In genomic region chr6:88836178-88836819, GRCm38 (mm10) we compare ENCODE assay signal across 16 mouse cellular contexts. TPM values are rescaled to one million over a fixed set of nuclear protein-coding genes. Genes with fewer than 3 reads are reported as not detected.
DNase-seq lines count a peak whose midpoint lies in the region; ATAC-seq and TF ChIP-seq lines count a peak whose summit lies in the region.
"Had no signal": no experiment of that assay in that cellular context is flagged by ENCODE, and none has a peak within 500 bp of the region (broad histone marks: within the 10 kb centered on the region; RNA-seq: fewer than 3 reads in every experiment).

No protein-coding gene starts in this region.

- peak; percentile 66 to 69 for DNase-seq in cerebellum, postnatal 10 days
- DNase-seq in liver, embryonic 13.5 days, result no peak
- no peak for DNase-seq in liver, embryonic 11.5 days (ENCODE audit: low spot score)
- DNase-seq in natural killer cell, adult 2 months (ENCODE audit: low spot score in 2 of 2), result no peak
- DNase-seq in midbrain, embryonic 11.5 days (ENCODE audit: low spot score, missing footprints), result no peak
- DNase-seq: cerebellum, adult 11 months; forebrain, postnatal 0 days; kidney, adult 9 months; right cerebral cortex, postnatal 25 days had no signal

- H3K27ac ChIP-seq in liver, embryonic 13.5 days, result peak overlapping the region; percentile 94
- H3K27ac ChIP-seq in liver, embryonic 11.5 days (ENCODE audit: low read depth, low read length), result no peak overlapping the region
- H3K27ac ChIP-seq in bone marrow, adult 2 months (ENCODE audit: control insufficient read depth, insufficient read depth, low read depth, low read length, poor library complexity), result peak overlapping the region; percentile 84
- H3K27ac ChIP-seq in lung, embryonic 16.5 days (ENCODE audit: low read length), result peak overlapping the region; percentile 82
- H3K27ac ChIP-seq in midbrain, embryonic 11.5 days (ENCODE audit: low read depth, low read length), result no peak overlapping the region
- H3K27ac ChIP-seq: embryonic facial prominence, embryonic 10.5 days; limb, embryonic 13.5 days; stomach, postnatal 0 days had no signal

- H3K4me2 ChIP-seq in liver, embryonic 13.5 days, result peak overlapping the region; percentile 56; the same call in 1 of the 2 replicates
- no peak overlapping the region for H3K4me2 ChIP-seq in liver, embryonic 11.5 days
- H3K4me2 ChIP-seq in lung, embryonic 16.5 days (ENCODE audit: low read depth, low read length), result no peak overlapping the region
- H3K4me2 ChIP-seq in midbrain, embryonic 11.5 days, result no peak overlapping the region
- H3K4me2 ChIP-seq: limb, embryonic 13.5 days had no signal

- H3K4me3 ChIP-seq in liver, embryonic 13.5 days (replicated peaks), result no peak overlapping the region
- no peak overlapping the region for H3K4me3 ChIP-seq in liver, embryonic 11.5 days (ENCODE audit: low read depth, low read length)
- H3K4me3 ChIP-seq in bone marrow, adult 2 months (replicated peaks; ENCODE audit: control insufficient read depth, low read depth, low read length), result no peak overlapping the region
- no peak overlapping the region for H3K4me3 ChIP-seq in lung, embryonic 16.5 days (ENCODE audit: low read length)
- no peak overlapping the region for H3K4me3 ChIP-seq in midbrain, embryonic 11.5 days (ENCODE audit: low read depth, low read length)
- H3K4me3 ChIP-seq: embryonic facial prominence, embryonic 10.5 days; limb, embryonic 13.5 days had no signal

- TF ChIP-seq POLR2A in bone marrow, adult 2 months (IDR thresholded peaks at IDR 0.05; ENCODE audit: borderline replicate concordance, control insufficient read depth, low read depth, low read length), result peak; percentile 9; the same call in 1 of the 2 replicates

- no peak for TF ChIP-seq CTCF in bone marrow, adult 2 months (IDR thresholded peaks at IDR 0.05; ENCODE audit: control insufficient read depth, insufficient read depth, low read length)

- WGBS in liver, embryonic 13.5 days (ENCODE audit: insufficient replicate concordance), result 87% methylated on average over 28 of the region's 28 CpGs
- 93% methylated on average over 28 of the region's 28 CpGs for WGBS in liver, embryonic 11.5 days
- 88% methylated on average over 28 of the region's 28 CpGs for WGBS in bone marrow, adult 2 months
- WGBS in lung, embryonic 16.5 days, result 61% methylated on average over 28 of the region's 28 CpGs
- 90% methylated on average over 28 of the region's 28 CpGs for WGBS in midbrain, embryonic 11.5 days

- no peaks in the 10 kb centered on the region for H3K9me3 ChIP-seq in liver, embryonic 13.5 days (replicated peaks)
- H3K9me3 ChIP-seq in liver, embryonic 11.5 days (ENCODE audit: control insufficient read depth, low read length), result no peaks in the 10 kb centered on the region
- H3K9me3 ChIP-seq in lung, embryonic 16.5 days (ENCODE audit: control insufficient read depth, low read length), result no peaks in the 10 kb centered on the region
- no peaks in the 10 kb centered on the region for H3K9me3 ChIP-seq in midbrain, embryonic 11.5 days (ENCODE audit: control insufficient read depth, low read length)
- H3K9me3 ChIP-seq: embryonic facial prominence, embryonic 10.5 days; limb, embryonic 13.5 days had no signal

- peaks cover 58% of the 10 kb centered on the region for H3K36me3 ChIP-seq in liver, embryonic 13.5 days
- peaks cover 5% of the 10 kb centered on the region for H3K36me3 ChIP-seq in liver, embryonic 11.5 days (ENCODE audit: control insufficient read depth, insufficient read depth, low read length)
- H3K36me3 ChIP-seq in lung, embryonic 16.5 days (ENCODE audit: control insufficient read depth, insufficient read depth, low read length), result peaks cover 16% of the 10 kb centered on the region
- no peaks in the 10 kb centered on the region for H3K36me3 ChIP-seq in midbrain, embryonic 11.5 days (ENCODE audit: control insufficient read depth, insufficient read depth, low read length)

- H3K9ac ChIP-seq in liver, embryonic 13.5 days, result no peak overlapping the region
- H3K9ac ChIP-seq in liver, embryonic 11.5 days (ENCODE audit: low read depth, low read length), result no peak overlapping the region
- no peak overlapping the region for H3K9ac ChIP-seq in lung, embryonic 16.5 days (ENCODE audit: low read length)
- H3K9ac ChIP-seq in midbrain, embryonic 11.5 days (ENCODE audit: low read length), result no peak overlapping the region
- H3K9ac ChIP-seq: forebrain, postnatal 0 days; limb, embryonic 13.5 days had no signal

- no peak for ATAC-seq in cerebellum, adult (ENCODE audit: insufficient number of reproducible peaks, low FRiP score, low TSS enrichment)
- no peak for ATAC-seq in liver, embryonic 13.5 days (ENCODE audit: low read depth)
- ATAC-seq in liver, embryonic 11.5 days (replicated peaks; ENCODE audit: low FRiP score), result no peak
- peak; percentile 78 for ATAC-seq in lung, embryonic 16.5 days (ENCODE audit: low read depth)
- ATAC-seq in midbrain, embryonic 11.5 days (ENCODE audit: low FRiP score), result no peak
- ATAC-seq: CD4-positive, CD25-positive, alpha-beta regulatory T cell, adult 4 months; forebrain, postnatal 0 days had no signal

- peaks cover 75% of the 10 kb centered on the region for H3K4me1 ChIP-seq in liver, embryonic 13.5 days (replicated peaks)
- H3K4me1 ChIP-seq in liver, embryonic 11.5 days (replicated peaks; ENCODE audit: control insufficient read depth, insufficient read depth, low read length), result peaks cover 18% of the 10 kb centered on the region
- peaks cover 21% of the 10 kb centered on the region for H3K4me1 ChIP-seq in bone marrow, adult 2 months (ENCODE audit: control insufficient read depth, insufficient read depth, low read length)
- H3K4me1 ChIP-seq in lung, embryonic 16.5 days (replicated peaks; ENCODE audit: control insufficient read depth, insufficient read depth, low read length), result peaks cover 13% of the 10 kb centered on the region
- H3K4me1 ChIP-seq in midbrain, embryonic 11.5 days (ENCODE audit: control insufficient read depth, insufficient read depth, low read length), result peaks cover 8% of the 10 kb centered on the region

- no peaks in the 10 kb centered on the region for H3K27me3 ChIP-seq in liver, embryonic 13.5 days
- no peaks in the 10 kb centered on the region for H3K27me3 ChIP-seq in liver, embryonic 11.5 days (replicated peaks; ENCODE audit: control insufficient read depth, insufficient read depth, low read length)
- no peaks in the 10 kb centered on the region for H3K27me3 ChIP-seq in lung, embryonic 16.5 days (ENCODE audit: control insufficient read depth, insufficient read depth, low read depth, low read length)
- H3K27me3 ChIP-seq in midbrain, embryonic 11.5 days (ENCODE audit: control insufficient read depth, insufficient read depth, low read length), result no peaks in the 10 kb centered on the region
- H3K27me3 ChIP-seq: limb, embryonic 13.5 days had no signal

RNA-seq across cellular contexts. Expression of gene Abtb1, which starts 5.5 kb away (rescaled TPM):
- polyA plus RNA-seq in liver, embryonic 13.5 days (2015; fragmentation: Nextera tagmentation; extraction: Ambion mirVana), result 45.5 and 46.5 TPM in 2 replicates
- polyA plus RNA-seq in liver, embryonic 11.5 days (2014; fragmentation: Nextera tagmentation; extraction: Ambion mirVana), result 24.9 and 26.7 TPM in 2 replicates
- polyA plus RNA-seq in bone marrow, adult 2 months (2011; ENCODE audit: insufficient read depth, insufficient read length, low replicate concordance, missing spikeins), result 92.2 and 165 TPM in 2 replicates
- polyA plus RNA-seq in lung, embryonic 16.5 days (2015; fragmentation: Nextera tagmentation; extraction: Ambion mirVana), result 49.5 and 50.4 TPM in 2 replicates
- 15.4 and 17.4 TPM in 2 replicates for polyA plus RNA-seq in midbrain, embryonic 11.5 days (2014; fragmentation: Nextera tagmentation; extraction: Ambion mirVana)

RNA-seq across cellular contexts. Expression of gene Podxl2, which starts 38.5 kb away (rescaled TPM):
- 2.3 and 2.9 TPM in 2 replicates for polyA plus RNA-seq in liver, embryonic 13.5 days (2015; fragmentation: Nextera tagmentation; extraction: Ambion mirVana)
- polyA plus RNA-seq in liver, embryonic 11.5 days (2014; fragmentation: Nextera tagmentation; extraction: Ambion mirVana), result 9.1 and 10.7 TPM in 2 replicates
- polyA plus RNA-seq in bone marrow, adult 2 months (2011; ENCODE audit: insufficient read depth, insufficient read length, low replicate concordance, missing spikeins), result 2.5 and 2.6 TPM in 2 replicates
- polyA plus RNA-seq in lung, embryonic 16.5 days (2015; fragmentation: Nextera tagmentation; extraction: Ambion mirVana), result 27.1 and 35.1 TPM in 2 replicates
- 118 and 119 TPM in 2 replicates for polyA plus RNA-seq in midbrain, embryonic 11.5 days (2014; fragmentation: Nextera tagmentation; extraction: Ambion mirVana)

Comparison
In these comparisons a context has a peak if more than half of its experiments do, and no peak if none do; other contexts are left out.
1. H3K27ac ChIP-seq: peak in liver, embryonic 13.5 days (single experiment), bone marrow, adult 2 months (single experiment) and lung, embryonic 16.5 days (single experiment); none in liver, embryonic 11.5 days (single experiment) and midbrain, embryonic 11.5 days (single experiment).
2. DNase-seq: peak in cerebellum, postnatal 10 days (2 of 2); none in liver, embryonic 13.5 days (single experiment), liver, embryonic 11.5 days (single experiment), natural killer cell, adult 2 months (0 of 2) and midbrain, embryonic 11.5 days (single experiment).